Mouse (Mus musculus) activated CD4-positive, CD25-positive, alpha-beta regulatory T cell, adult 4 months (primary cell): ENCODE results near the gene Gimap5. TPM values are rescaled to one million over a fixed set of nuclear protein-coding genes. Genes with fewer than 3 reads are reported as not detected.
A peak's percentile ranks its signal among the peaks of the same experiment; 100 is the strongest.

Experiments
- ATAC-seq: one replicate; pipeline ENCODE4 v1.8.0; 2017
- polyA plus RNA-seq, 2 experiments: library from polyadenylated mRNA; unstranded; fragments of 100-300 nt; shearing (Covaris generic); gene quantifications; one replicate each; pipeline ENCODE4 v1.2.1; 2017

The Gimap5 gene
- polyA plus RNA-seq, 2 experiments from 2014 or later, result 198 to 220 TPM

DNA sequence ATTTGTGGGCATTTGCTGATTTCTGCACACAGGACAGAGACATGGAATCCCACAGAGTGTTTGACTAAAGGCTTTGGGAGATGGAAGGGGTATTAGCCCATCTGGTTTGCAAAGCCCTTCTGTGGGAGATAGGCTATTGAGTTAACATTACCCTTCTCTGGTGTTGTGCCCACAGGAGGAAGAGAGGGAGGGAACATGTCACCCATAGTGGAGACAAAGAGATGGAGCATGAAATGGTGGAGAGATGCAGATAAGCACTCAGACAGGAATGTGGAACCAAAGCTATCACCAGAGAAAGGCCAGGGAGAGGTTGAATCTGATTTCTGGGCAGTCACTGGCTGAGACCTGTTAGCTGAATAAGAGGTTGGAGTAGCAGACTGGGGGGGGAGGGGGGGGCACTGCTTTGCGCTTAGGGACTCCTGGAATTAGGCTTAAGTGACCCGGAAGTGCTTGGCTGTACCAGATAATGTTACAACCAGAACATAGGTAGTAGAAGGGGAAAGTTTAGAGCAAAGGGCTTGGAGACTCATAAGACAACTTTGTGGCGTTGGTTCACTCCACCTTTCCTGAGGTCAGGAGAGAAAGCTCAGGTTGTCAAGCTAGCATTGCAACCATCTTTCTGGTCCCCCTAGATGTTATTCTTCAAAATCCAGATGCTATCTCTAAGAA is 5.4 kb upstream of the Gimap5 start:
- no peak for ATAC-seq

DNA sequence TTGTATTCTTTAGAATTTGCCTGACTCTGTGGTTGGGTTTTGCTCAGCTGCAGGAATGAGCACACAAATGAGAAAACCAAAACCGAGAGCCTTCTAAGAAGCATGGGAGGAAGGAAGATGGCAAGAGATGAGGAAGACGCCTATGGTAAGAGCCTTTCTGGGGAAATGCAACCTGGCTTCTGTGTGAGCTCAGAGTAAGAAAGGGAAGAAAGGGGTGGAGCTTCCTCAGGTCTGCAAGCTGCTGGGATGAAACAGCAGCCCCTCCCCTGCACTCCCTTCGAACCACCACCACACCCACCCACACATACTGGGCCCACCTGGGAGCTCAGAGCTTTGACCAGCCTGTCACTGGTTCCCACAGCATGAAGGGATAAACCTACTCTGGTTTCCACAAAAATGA is 4.7 kb upstream of the Gimap5 start:
- ATAC-seq, result no peak

DNA sequence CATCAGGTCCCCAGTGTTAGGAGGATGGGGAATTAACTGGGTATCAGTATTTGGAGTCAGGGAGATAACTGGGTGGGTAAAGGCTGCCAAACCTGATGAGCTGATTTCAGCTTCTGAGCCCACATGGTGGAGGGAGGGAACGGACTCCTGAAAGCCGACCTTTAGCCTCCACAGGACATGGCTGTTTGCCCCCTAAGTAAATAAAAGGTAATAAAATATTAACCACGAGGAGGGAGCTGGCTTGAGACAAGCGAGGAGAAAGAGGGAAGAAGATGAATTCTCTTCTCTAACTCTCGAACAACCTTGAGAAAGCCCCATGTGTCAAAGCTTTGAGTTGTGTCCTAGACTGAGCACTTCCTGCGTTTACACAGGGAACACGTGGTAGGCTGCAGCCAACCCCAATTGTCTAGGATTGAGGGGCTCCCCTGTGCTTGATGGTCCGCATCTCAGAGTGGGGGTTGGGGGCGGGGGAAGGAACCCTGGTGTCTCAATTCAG is 4.2 kb upstream of the Gimap5 start:
- ATAC-seq, result peak; percentile 6

- ATAC-seq, result no peak
Measured at GRCm38 (mm10) chr6:48742422-48743351, 3.3 kb upstream of the Gimap5 start.

GRCm38 (mm10) chr6:48745490-48745889 is 507 bp upstream of the Gimap5 start:
- ATAC-seq, result no peak

- ATAC-seq, result peak; percentile 66
Measured at GRCm38 (mm10) chr6:48747091-48747966, 1.3 kb downstream of the Gimap5 start.

- peak; percentile 21 for ATAC-seq
Measured at GRCm38 (mm10) chr6:48763567-48764270, 17.7 kb downstream of the Gimap5 start.

- no peak for ATAC-seq
Measured at GRCm38 (mm10) chr6:48764496-48764895, 18.5 kb downstream of the Gimap5 start.

GRCm38 (mm10) chr6:48768178-48768869 is 22.3 kb downstream of the Gimap5 start:
- peak; percentile 66 for ATAC-seq

DNA sequence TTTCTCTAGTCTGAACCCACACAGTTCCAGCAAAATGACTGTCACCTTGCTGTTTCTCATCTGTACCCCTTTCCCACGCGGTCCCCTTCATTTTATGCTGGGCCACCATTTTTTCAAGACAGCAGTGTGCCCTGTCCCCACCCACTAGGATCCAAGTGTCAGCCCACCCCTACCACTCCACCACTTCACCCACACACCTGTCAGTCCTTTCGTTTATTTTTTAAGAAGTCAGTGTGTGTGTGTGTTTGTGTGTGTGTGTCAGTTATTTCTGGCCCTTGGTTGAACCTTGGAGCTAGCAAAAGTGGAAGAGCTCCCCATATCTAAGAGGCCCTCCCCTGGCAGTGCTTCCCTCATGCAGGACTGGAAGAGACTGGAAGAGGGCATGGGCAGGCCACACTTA is 22.9 kb downstream of the Gimap5 start:
- ATAC-seq, result peak; percentile 3

DNA sequence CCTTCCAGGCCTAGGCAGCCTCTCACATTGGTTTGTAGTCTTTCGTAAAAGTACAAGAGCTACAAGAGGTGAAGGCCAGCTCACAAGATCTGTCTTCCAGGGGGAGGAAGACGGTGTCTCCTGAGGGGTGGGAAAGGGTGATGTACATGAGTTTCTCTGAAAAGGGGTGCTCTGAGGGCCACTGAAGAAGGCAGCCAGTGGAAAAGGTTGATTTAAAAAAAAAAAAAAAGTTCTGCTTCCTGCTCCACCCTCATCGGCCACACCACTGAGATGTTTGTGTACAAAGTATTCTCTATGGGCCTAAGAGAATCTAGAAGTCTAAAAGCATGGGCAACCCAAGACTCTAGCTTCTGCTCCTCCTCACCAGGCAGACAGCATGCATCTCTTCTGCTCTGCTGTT is 24.7 kb downstream of the Gimap5 start, which contains the start of gene Gimap3:
Gimap3 (minus strand) TSS at position 156 of the 400 bp plus-strand sequence.
- ATAC-seq, result peak; percentile 70

- ATAC-seq, result no peak
Measured at GRCm38 (mm10) chr6:48772030-48772429, 26.0 kb downstream of the Gimap5 start.

GRCm38 (mm10) chr6:48784406-48784805 is 38.4 kb downstream of the Gimap5 start:
- no peak for ATAC-seq

- ATAC-seq, result no peak
Measured at GRCm38 (mm10) chr6:48785189-48785588, 39.2 kb downstream of the Gimap5 start.

DNA sequence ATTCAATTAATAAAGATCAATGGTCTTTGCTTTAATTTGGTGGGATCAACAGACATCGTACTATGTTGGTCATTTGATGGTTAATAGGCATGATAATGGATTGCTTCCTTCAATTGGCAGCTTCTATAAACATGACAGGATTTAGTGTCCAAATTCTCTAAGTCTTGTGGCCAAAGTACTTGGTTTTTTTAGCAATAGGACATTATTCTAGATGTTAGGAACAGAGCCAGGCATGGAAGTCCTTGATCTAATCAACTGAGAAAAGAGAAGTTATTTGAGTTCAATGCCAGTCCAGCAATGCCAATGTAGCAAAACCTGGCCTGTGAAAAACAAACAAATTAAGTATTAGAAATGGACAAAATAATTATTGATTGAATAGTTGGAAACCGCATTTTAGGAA is 39.6 kb downstream of the Gimap5 start:
- no peak for ATAC-seq

- peak; percentile 19 for ATAC-seq
Measured at GRCm38 (mm10) chr6:48787867-48788266, 41.9 kb downstream of the Gimap5 start.

GRCm38 (mm10) chr6:48801897-48802296 is 55.9 kb downstream of the Gimap5 start:
- peak; percentile 99 for ATAC-seq

GRCm38 (mm10) chr6:48803406-48804051 is 57.5 kb downstream of the Gimap5 start:
- ATAC-seq, result peak; percentile 15
